Mouse (Mus musculus) lung, adult 2 months (tissue): ENCODE measurements around the gene Csgalnact2. TPM values are rescaled to one million over a fixed set of nuclear protein-coding genes. Genes with fewer than 3 reads are reported as not detected.

Source experiments
- DNase-seq: peaks from one replicate; pipeline ENCODE4 v3.0.0; 2022
- H3K4me1 ChIP-seq: fragments of 200-500 bp; 2 replicates; pipeline ENCODE4 v1.6.1; 2011; ENCODE audit warnings: low read length; ENCODE audit not compliant: control insufficient read depth, insufficient read depth
- H3K4me3 ChIP-seq: fragments of 200-500 bp; replicated peaks from 2 replicates; pipeline ENCODE3; 2011; ENCODE audit warnings: low read depth, mild to moderate bottlenecking, control low read depth, low read length; ENCODE audit errors: extremely low read depth
- CTCF ChIP-seq: fragments of 200-500 bp; IDR thresholded peaks from 2 replicates; pipeline ENCODE4 v1.5.1; 2011; ENCODE audit warnings: mild to moderate bottlenecking, low read length, control low read depth; ENCODE audit not compliant: insufficient read depth
- POLR2A ChIP-seq: fragments of 200-500 bp; IDR thresholded peaks from 2 replicates; pipeline ENCODE4 v1.6.1; 2011; ENCODE audit warnings: low read depth, mild to moderate bottlenecking, control low read depth, low read length, borderline replicate concordance; ENCODE audit errors: extremely low read depth
- WGBS: fragments of 180-500 bp; shearing (Covaris S2); methylation state at CpG from one replicate; pipeline ENCODE4 v1.1.7; 2018; 5-methylcytosine and 5-hydroxymethylcytosine counted together
- polyA plus RNA-seq: library from polyadenylated mRNA; depleted of rRNA; stranded (reverse); fragments of >200 nt; gene quantifications from 2 replicates; pipeline ENCODE4 v1.2.3, GENCODE M21; 2012

Csgalnact2 gene
- polyA plus RNA-seq, 1 experiment: 10.7 TPM

- Histone ChIP-seq H3K4me3 (no peak overlapping the region), H3K4me1 (no peaks in the 10 kb centered on the region)
- TF ChIP-seq POLR2A: no peak
- TF ChIP-seq CTCF: peak; percentile 37; the same call in 1 of the 2 replicates
- WGBS: 45% methylated on average over 2 of the region's 2 CpGs
- DNase-seq: peak; percentile 57
These were observed 39.6 kb downstream of the Csgalnact2 start for GRCm38 (mm10) chr6:118099311-118099802.

GRCm38 (mm10) chr6:118097765-118098365 lies 41.1 kb downstream of the Csgalnact2 start:
- Histone ChIP-seq H3K4me1 (no peaks in the 10 kb centered on the region), H3K4me3 (no peak overlapping the region)
- TF ChIP-seq CTCF: no peak
- no peak for TF ChIP-seq POLR2A
- WGBS: 62% methylated on average over 8 of the region's 8 CpGs
- DNase-seq: no peak

- WGBS: 78% methylated on average over 9 of the region's 9 CpGs
- DNase-seq: no peak
- no peak for TF ChIP-seq CTCF
- no peak for TF ChIP-seq POLR2A
- Histone ChIP-seq H3K4me1 (no peaks in the 10 kb centered on the region), H3K4me3 (no peak overlapping the region)
These were observed 48.1 kb downstream of the Csgalnact2 start for GRCm38 (mm10) chr6:118090827-118091226.

- no peak overlapping the region for H3K4me3 ChIP-seq
- WGBS: 86% methylated on average over 17 of the region's 17 CpGs
- H3K4me1 ChIP-seq: no peaks in the 10 kb centered on the region
- no peak for TF ChIP-seq POLR2A
- no peak for TF ChIP-seq CTCF
- no peak for DNase-seq
These were observed 50.0 kb downstream of the Csgalnact2 start for GRCm38 (mm10) chr6:118088750-118089440.

GRCm38 (mm10) chr6:118087955-118088354 lies 51.0 kb downstream of the Csgalnact2 start:
- DNase-seq: no peak

GRCm38 (mm10) chr6:118084596-118084995 lies 54.3 kb downstream of the Csgalnact2 start:
- H3K4me3 ChIP-seq: no peak overlapping the region

More at GRCm38 (mm10) chr6:118087955-118088354, 51.0 kb downstream of the Csgalnact2 start:
- 57% methylated on average over 8 of the region's 8 CpGs for WGBS
- peak; percentile 55 for TF ChIP-seq CTCF
- no peak for TF ChIP-seq POLR2A
- no peak overlapping the region for H3K4me3 ChIP-seq
- H3K4me1 ChIP-seq: no peaks in the 10 kb centered on the region

GRCm38 (mm10) chr6:118083608-118084007 lies 55.3 kb downstream of the Csgalnact2 start:
- peaks cover 3% of the 10 kb centered on the region; the same call in 1 of the 2 replicates for H3K4me1 ChIP-seq
- H3K4me3 ChIP-seq: no peak overlapping the region
- TF ChIP-seq CTCF (no peak), POLR2A (no peak)
- DNase-seq: peak; percentile 2
- WGBS: 64% methylated on average over 6 of the region's 6 CpGs

More at GRCm38 (mm10) chr6:118084596-118084995, 54.3 kb downstream of the Csgalnact2 start:
- no peak for DNase-seq
- 88% methylated on average over 8 of the region's 8 CpGs for WGBS
- TF ChIP-seq CTCF: no peak
- TF ChIP-seq POLR2A: no peak
- H3K4me1 ChIP-seq: no peaks in the 10 kb centered on the region

GRCm38 (mm10) chr6:118082384-118082783 lies 56.6 kb downstream of the Csgalnact2 start:
- TF ChIP-seq CTCF (no peak), POLR2A (no peak)
- H3K4me3 ChIP-seq: no peak overlapping the region
- peaks cover 9% of the 10 kb centered on the region for H3K4me1 ChIP-seq
- 81% methylated on average over 3 of the region's 3 CpGs for WGBS
- no peak for DNase-seq

- peaks cover 18% of the 10 kb centered on the region for H3K4me1 ChIP-seq
- H3K4me3 ChIP-seq: no peak overlapping the region
- WGBS: 80% methylated on average over 4 of the region's 4 CpGs
- no peak for TF ChIP-seq POLR2A
- TF ChIP-seq CTCF: no peak
- DNase-seq: no peak
These were observed 58.2 kb downstream of the Csgalnact2 start for GRCm38 (mm10) chr6:118080711-118081110.

GRCm38 (mm10) chr6:118079762-118080465 lies 59.0 kb downstream of the Csgalnact2 start:
- 75% methylated on average over 10 of the region's 10 CpGs for WGBS

More at GRCm38 (mm10) chr6:118079762-118080465, 59.0 kb downstream of the Csgalnact2 start:
- Histone ChIP-seq H3K4me3 (no peak overlapping the region), H3K4me1 (peaks cover 18% of the 10 kb centered on the region)
- DNase-seq: peak; percentile 1
- no peak for TF ChIP-seq POLR2A
- TF ChIP-seq CTCF: no peak
